Mouse (Mus musculus): ENCODE data around the gene Ogfrl1.

Gene Ogfrl1

DNA sequence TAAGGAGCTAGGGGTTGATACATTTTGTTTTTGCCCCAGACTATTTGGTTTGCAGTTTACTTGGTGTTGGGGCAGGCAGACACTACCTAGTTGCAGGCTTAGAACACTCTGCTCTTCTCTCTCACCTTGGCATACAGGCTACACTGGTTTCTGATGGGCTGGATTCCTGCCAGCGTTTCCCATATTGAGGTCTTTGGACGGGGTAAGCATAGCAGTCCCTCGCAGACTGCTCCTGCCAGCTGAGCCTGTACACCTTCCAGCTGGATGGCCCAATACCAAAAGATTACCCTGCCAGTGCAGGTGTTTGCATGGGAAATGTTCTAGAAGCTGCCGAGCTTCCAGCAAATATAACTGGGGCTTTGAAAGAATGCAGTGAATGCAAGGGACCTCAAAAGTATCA lies 45.8 kb downstream of the Ogfrl1 start:
- DNase-seq (ENCODE audit: low spot score in 2 of 2), result no peak

DNA sequence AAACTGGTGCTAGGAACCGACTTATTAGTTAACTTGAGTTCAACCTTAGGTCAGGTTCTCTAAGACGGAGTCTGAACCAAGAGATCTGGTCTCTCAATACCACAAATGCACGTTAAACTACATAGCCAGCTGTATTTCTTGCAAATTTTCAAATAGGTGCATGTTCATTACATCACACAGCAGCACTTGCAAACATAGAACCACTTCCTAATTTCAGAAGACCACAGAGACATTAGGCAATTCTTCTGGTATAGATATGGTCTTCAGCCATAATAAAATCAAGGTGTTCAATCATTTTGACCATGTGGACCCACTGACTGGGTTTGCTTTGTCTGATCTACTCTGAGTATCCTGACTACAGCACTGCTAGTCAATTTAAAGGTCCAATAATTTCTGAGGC lies 51.9 kb downstream of the Ogfrl1 start:
- DNase-seq (ENCODE audit: low spot score in 2 of 2), result no peak

DNA sequence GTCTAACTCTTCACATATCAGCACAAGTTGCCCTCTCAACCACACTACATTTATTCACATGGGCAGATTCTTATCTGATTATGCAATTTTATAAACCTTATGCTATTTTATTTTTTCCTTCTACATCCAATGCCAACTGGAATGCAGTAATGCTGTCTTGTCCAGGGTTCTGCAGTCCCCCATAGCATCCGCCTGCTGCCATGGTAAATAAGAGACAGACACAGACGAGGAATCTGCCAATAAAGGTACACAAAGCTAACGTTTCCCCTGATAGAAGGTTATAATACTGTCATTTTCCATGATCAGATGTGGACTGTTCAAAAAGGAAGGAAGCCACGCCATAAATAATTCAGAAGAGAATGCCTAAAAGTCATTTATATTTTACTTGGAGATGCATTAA lies 54.7 kb downstream of the Ogfrl1 start:
- DNase-seq (ENCODE audit: low spot score in 2 of 2), result no peak

DNA sequence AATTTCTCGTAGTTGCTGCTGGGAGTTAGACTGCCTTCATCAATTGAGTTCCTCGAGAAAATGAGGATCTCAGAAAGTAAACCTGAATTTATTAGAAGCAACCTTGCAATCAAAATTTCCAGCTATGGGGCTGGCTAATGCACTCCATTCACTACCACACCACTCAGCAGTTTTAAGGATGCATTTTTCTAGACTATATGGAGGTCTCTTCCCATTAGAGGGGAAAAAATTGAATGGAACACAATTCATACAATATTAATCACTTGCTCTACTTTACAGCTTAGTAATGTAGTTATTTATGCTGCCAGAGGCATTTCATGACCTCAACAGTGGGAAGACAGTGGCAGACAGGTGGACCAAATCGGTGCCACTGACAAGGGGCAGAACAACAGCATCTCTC lies 55.3 kb downstream of the Ogfrl1 start:
- no peak for DNase-seq (ENCODE audit: low spot score in 2 of 2)

DNA sequence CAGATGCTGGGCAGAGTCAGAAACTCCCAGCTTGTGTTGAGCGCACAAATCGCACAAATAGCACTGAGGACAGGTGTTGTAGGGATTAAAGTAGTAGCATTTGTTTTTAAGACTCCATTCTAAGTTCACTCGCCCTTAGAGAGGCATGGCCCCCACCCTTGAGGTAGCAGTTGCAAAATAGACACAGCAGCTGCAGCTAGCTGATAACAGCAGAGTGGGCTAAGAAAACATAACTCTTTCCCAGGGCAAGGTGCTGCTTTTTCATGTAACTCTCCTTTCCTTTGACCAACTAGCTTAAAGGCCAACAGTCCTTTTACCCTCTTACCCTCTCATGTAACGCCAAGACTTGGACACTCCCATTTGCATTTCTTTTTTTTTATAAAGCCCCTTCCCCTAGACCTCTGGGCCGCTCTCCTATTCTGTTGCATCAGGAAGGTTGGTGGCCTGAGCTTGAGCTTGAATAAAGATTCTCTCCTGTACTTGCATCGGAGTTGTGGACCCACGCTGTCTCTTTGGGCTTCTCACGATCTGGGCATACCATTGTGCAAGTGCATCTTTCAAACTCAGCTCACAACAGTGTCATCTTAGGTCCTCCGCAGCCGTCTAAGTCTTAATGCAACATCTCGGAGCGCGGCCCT lies 61.7 kb downstream of the Ogfrl1 start:
- DNase-seq (ENCODE audit: low spot score in 2 of 2), result no peak

DNA sequence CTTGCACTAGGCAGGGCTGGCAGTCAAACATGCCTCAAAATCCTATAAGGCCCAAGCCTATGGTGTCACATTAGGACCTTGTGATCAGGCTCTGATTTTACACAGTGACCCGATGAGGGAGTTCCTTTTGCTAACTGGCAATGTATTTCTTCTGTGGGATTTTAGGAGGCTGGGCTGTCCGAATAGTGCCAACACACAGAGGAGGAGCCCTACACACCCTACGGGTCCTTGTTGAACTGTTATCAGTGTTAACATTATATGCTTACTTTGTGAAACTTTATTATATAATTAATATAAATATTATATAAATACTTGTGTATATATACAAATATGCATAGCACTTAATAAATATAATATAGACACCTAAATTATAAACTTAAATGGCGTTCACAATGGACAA lies 62.5 kb downstream of the Ogfrl1 start:
- no peak for DNase-seq (ENCODE audit: low spot score in 2 of 2)

DNA sequence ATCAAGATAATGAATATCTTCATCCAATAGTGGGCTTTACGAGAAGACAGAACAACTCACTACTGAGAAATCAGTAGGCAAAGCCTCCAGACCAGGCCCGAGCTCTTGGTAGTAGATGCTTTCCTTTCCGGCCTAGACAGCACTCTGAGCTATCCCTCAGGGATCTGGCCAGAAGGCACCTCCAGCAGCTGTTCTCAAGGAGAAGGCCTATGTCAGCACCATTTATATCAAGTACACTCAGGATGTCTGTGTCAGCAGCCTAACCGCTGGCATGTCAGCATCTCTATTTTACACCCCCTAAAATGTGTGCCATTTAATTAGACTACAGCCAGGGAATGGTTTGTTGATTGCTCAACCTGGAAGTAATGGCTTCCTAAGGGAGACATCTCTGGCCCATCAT lies 65.4 kb downstream of the Ogfrl1 start:
- DNase-seq (ENCODE audit: low spot score in 2 of 2), result no peak

DNA sequence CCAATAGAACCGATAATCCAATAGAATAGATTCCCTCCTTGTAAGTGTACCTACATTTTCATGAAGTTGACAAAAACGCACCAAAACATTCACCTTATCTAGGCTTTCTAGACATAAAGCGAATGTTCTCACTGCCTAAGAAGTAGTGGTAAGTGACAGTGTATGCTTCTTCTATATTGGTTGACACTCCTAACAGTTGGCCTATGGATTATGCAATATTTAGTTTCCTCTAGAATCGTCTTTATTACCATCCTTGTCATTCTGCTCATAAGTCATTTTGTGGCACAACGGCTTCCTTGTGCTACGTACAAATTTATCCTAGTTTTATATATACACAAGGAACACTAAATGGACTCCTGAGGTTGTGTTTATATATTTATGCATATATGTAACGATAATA lies 72.4 kb downstream of the Ogfrl1 start:
- no peak for DNase-seq (ENCODE audit: low spot score in 2 of 2)

DNA sequence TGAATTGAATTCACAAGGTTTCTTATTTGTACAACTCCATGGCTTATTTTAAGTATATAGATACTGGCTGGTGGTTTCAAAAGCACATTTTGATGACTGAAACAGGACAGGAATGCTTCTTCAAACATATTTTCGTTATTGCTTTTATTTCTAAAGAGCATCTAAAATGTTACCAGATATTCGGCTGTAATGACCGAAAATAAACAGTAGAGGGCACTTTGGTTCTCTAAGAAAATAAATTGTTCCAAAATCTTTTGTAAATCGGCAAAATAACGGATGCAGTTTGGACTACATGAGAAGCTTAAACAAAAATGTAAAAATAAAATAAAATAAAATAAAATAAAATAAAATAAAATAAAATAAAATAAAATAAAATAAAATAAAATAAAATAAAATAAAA lies 73.3 kb downstream of the Ogfrl1 start:
- DNase-seq (ENCODE audit: low spot score in 2 of 2), result peak; percentile 7 to 35

DNA sequence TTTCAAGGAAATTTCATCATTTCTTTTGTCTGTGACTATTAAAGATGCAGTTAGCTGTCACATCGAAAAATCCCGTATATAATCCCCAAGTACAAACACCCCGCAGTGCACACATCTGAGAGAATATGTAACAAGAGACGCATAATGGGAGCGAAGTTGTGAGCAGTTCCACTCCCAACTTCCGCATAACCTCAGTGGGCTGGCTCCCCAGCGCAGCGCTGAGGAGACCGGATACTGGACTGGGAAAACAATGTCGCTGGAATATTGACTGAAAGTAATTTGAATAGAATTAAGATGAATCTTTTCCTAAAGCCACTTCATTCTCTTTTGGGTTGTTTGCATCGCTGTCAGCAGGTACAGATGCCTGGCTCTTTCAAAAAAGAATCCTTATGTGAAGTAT lies 74.3 kb downstream of the Ogfrl1 start:
- DNase-seq (ENCODE audit: low spot score in 2 of 2), result no peak

DNA sequence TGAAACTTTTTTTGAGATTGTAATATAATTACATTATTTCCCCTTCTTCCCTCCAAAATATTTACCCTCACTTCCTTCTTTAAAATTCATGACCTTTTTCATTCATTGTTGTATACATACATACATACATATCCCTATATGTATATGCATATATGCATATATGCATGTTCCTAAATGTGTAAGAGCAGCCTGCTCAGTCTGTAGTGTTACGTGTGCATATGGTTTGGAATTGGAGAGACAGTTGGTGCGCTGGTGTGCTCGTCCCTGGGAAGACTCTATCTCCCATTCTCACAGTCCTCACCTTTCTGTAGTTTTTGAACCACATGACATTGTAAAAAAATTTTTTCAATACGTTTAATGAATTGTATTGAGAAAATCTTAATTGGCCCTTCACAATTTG lies 75.4 kb downstream of the Ogfrl1 start:
- DNase-seq (ENCODE audit: low spot score in 2 of 2), result no peak

DNA sequence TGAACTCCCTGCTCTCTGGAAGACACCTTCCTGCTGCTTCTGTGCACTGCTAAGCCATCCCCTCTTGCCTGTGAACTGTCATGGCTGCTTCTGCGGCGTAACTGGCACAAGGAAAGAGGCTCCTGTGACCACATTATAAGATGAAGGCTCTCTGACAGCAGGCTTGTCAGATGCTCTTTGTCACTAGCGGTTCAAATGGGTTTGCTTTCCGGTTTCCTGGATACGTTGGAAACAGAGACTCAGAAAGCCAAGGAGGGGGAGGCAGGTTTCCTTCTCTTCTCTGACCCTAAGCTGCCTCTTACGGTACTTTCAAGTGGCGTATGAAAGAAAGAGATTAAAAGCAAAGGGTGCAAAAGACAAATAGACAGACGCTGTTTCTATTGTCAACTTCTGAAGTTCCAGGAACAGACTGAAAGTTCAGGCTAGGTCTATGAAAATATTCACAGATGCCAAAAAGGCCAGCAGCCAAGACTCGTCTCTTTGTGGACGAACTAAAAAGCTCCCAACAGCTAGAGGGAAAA lies 76.2 kb downstream of the Ogfrl1 start:
- no peak for DNase-seq (ENCODE audit: low spot score in 2 of 2)

DNA sequence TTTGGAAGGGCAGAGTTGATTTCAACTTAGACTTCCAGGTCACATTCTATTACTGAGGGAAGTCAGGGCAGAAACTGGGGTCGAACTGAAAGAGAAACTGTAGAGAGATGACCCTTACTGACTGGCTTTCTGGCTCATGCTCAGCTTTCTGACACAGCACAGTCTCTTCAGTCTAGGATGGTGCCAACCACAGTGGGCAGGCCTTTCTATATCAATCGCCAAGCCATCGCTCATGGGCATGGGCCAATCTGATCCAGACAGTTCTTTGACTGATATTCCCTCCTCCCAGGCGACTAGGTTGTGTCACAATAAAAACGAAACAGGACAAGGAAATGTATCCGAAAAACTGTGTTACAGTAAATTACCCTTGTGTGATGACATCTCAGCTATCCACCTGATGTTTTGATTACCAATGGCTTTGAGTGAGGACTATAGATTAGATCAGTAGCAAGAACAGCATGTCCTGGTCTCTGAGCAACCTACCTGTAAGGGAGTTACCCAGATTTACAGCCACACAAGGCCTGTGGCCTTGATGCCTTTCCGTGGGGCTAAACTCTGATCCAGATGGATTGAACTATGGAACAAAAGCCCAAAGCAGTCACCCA lies 76.9 kb downstream of the Ogfrl1 start:
- DNase-seq (ENCODE audit: low spot score in 2 of 2), result no peak
